Mouse (Mus musculus): Measurements from ENCODE around the gene Cacna1b.

GRCm38 (mm10) chr2:24683266-24683665 is 79.7 kb downstream of the Cacna1b start:
- TF ChIP-seq POLR2A (IDR thresholded peaks at IDR 0.05; ENCODE audit: borderline replicate concordance, extremely low read depth, insufficient read depth, insufficient read length, poor library complexity, severe bottlenecking) (no peak), CTCF (IDR thresholded peaks at IDR 0.05; ENCODE audit: borderline replicate concordance, extremely low read depth, insufficient read depth, insufficient read length) (no peak)
